Mouse (Mus musculus): ENCODE results near the gene App. TPM values are rescaled to one million over a fixed set of nuclear protein-coding genes. Genes with fewer than 3 reads are reported as not detected.

The App gene
- polyA plus RNA-seq, 1 experiment from 2014 or later = 360 TPM

- H3K36me3 ChIP-seq (ENCODE audit: insufficient read depth, low read length) = peaks cover 37% of the 10 kb centered on the region; the same call in 1 of the 2 replicates
- no peak for TF ChIP-seq CTCF (IDR thresholded peaks at IDR 0.05; ENCODE audit: low read depth)
- H3K4me2 ChIP-seq (ENCODE audit: low read length) = no peak overlapping the region
- H3K4me3 ChIP-seq (replicated peaks; ENCODE audit: low read depth, low read length) = no peak overlapping the region
- ATAC-seq (replicated peaks; ENCODE audit: low FRiP score, low read depth) = no peak
- DNase-seq (ENCODE audit: low spot score) = no peak
- no peaks in the 10 kb centered on the region for H3K9me3 ChIP-seq (replicated peaks; ENCODE audit: low read length)
- H3K9ac ChIP-seq (ENCODE audit: low read depth, low read length) = no peak overlapping the region
- H3K4me1 ChIP-seq (replicated peaks; ENCODE audit: insufficient read depth, low read length) = peaks cover 11% of the 10 kb centered on the region; the same call in 1 of the 2 replicates
- 92% methylated on average over 3 of the region's 3 CpGs for WGBS
- no peak overlapping the region for H3K27ac ChIP-seq
- no peaks in the 10 kb centered on the region for H3K27me3 ChIP-seq (ENCODE audit: insufficient read depth, low read length)
These were observed 160.9 kb downstream of the App start for GRCm38 (mm10) chr16:85012695-85013094.

GRCm38 (mm10) chr16:85012172-85012571 lies 161.4 kb downstream of the App start:
- no peak overlapping the region for H3K4me3 ChIP-seq (replicated peaks; ENCODE audit: low read depth, low read length)
- no peak overlapping the region for H3K4me2 ChIP-seq (ENCODE audit: low read length)
- no peak for TF ChIP-seq CTCF (IDR thresholded peaks at IDR 0.05; ENCODE audit: low read depth)
- H3K27me3 ChIP-seq (ENCODE audit: insufficient read depth, low read length) = no peaks in the 10 kb centered on the region
- peaks cover 11% of the 10 kb centered on the region; the same call in 1 of the 2 replicates for H3K4me1 ChIP-seq (replicated peaks; ENCODE audit: insufficient read depth, low read length)
- H3K36me3 ChIP-seq (ENCODE audit: insufficient read depth, low read length) = peaks cover 37% of the 10 kb centered on the region; the same call in 1 of the 2 replicates
- no peaks in the 10 kb centered on the region for H3K9me3 ChIP-seq (replicated peaks; ENCODE audit: low read length)
- no peak overlapping the region for H3K9ac ChIP-seq (ENCODE audit: low read depth, low read length)
- WGBS = 97% methylated on average over 5 of the region's 5 CpGs
- ATAC-seq (replicated peaks; ENCODE audit: low FRiP score, low read depth) (no peak), DNase-seq (ENCODE audit: low spot score) (no peak)
- H3K27ac ChIP-seq = no peak overlapping the region

GRCm38 (mm10) chr16:85010651-85011050 lies 162.9 kb downstream of the App start:
- 60% methylated on average over 2 of the region's 2 CpGs for WGBS
- no peak for TF ChIP-seq CTCF (IDR thresholded peaks at IDR 0.05; ENCODE audit: low read depth)
- Histone ChIP-seq H3K4me1 (replicated peaks; ENCODE audit: insufficient read depth, low read length) (peaks cover 11% of the 10 kb centered on the region; the same call in 1 of the 2 replicates), H3K9ac (ENCODE audit: low read depth, low read length) (no peak overlapping the region), H3K9me3 (replicated peaks; ENCODE audit: low read length) (no peaks in the 10 kb centered on the region), H3K27me3 (ENCODE audit: insufficient read depth, low read length) (no peaks in the 10 kb centered on the region), H3K36me3 (ENCODE audit: insufficient read depth, low read length) (peaks cover 37% of the 10 kb centered on the region; the same call in 1 of the 2 replicates), H3K27ac (no peak overlapping the region), H3K4me2 (ENCODE audit: low read length) (no peak overlapping the region), H3K4me3 (replicated peaks; ENCODE audit: low read depth, low read length) (no peak overlapping the region)
- ATAC-seq (replicated peaks; ENCODE audit: low FRiP score, low read depth) = no peak
- no peak for DNase-seq (ENCODE audit: low spot score)

- Histone ChIP-seq H3K27ac (peak overlapping the region; percentile 31; the same call in 1 of the 2 replicates), H3K36me3 (ENCODE audit: insufficient read depth, low read length) (peaks cover 28% of the 10 kb centered on the region; the same call in 1 of the 2 replicates), H3K4me2 (ENCODE audit: low read length) (no peak overlapping the region), H3K4me3 (replicated peaks; ENCODE audit: low read depth, low read length) (no peak overlapping the region), H3K9ac (ENCODE audit: low read depth, low read length) (no peak overlapping the region), H3K9me3 (replicated peaks; ENCODE audit: low read length) (no peaks in the 10 kb centered on the region), H3K4me1 (replicated peaks; ENCODE audit: insufficient read depth, low read length) (peaks cover 11% of the 10 kb centered on the region; the same call in 1 of the 2 replicates), H3K27me3 (ENCODE audit: insufficient read depth, low read length) (no peaks in the 10 kb centered on the region)
- peak; percentile 72 for DNase-seq (ENCODE audit: low spot score)
- TF ChIP-seq CTCF (IDR thresholded peaks at IDR 0.05; ENCODE audit: low read depth) = no peak
- peak; percentile 85 for ATAC-seq (replicated peaks; ENCODE audit: low FRiP score, low read depth)
- WGBS = 31% methylated on average over 9 of the region's 9 CpGs
These were observed 164.5 kb downstream of the App start for GRCm38 (mm10) chr16:85008866-85009645.

GRCm38 (mm10) chr16:85001939-85002556 lies 171.5 kb downstream of the App start:
- DNase-seq (ENCODE audit: low spot score) = no peak

GRCm38 (mm10) chr16:85000304-85000703 lies 173.3 kb downstream of the App start:
- H3K36me3 ChIP-seq (ENCODE audit: insufficient read depth, low read length) = peaks cover 27% of the 10 kb centered on the region
- DNase-seq (ENCODE audit: low spot score) (peak; percentile 69), ATAC-seq (replicated peaks; ENCODE audit: low FRiP score, low read depth) (peak; percentile 49)
- no peaks in the 10 kb centered on the region for H3K4me1 ChIP-seq (replicated peaks; ENCODE audit: insufficient read depth, low read length)
- WGBS = 66% methylated on average over 7 of the region's 7 CpGs
- no peaks in the 10 kb centered on the region for H3K27me3 ChIP-seq (ENCODE audit: insufficient read depth, low read length)
- TF ChIP-seq CTCF (IDR thresholded peaks at IDR 0.05; ENCODE audit: low read depth) = no peak
- H3K27ac ChIP-seq = no peak overlapping the region
- H3K9me3 ChIP-seq (replicated peaks; ENCODE audit: low read length) = no peaks in the 10 kb centered on the region
- H3K4me3 ChIP-seq (replicated peaks; ENCODE audit: low read depth, low read length) = no peak overlapping the region
- no peak overlapping the region for H3K9ac ChIP-seq (ENCODE audit: low read depth, low read length)
- no peak overlapping the region for H3K4me2 ChIP-seq (ENCODE audit: low read length)

More at GRCm38 (mm10) chr16:85001939-85002556, 171.5 kb downstream of the App start:
- no peak for ATAC-seq (replicated peaks; ENCODE audit: low FRiP score, low read depth)
- no peak overlapping the region for H3K9ac ChIP-seq (ENCODE audit: low read depth, low read length)
- TF ChIP-seq CTCF (IDR thresholded peaks at IDR 0.05; ENCODE audit: low read depth) = no peak
- H3K4me1 ChIP-seq (replicated peaks; ENCODE audit: insufficient read depth, low read length) = no peaks in the 10 kb centered on the region
- no peak overlapping the region for H3K4me2 ChIP-seq (ENCODE audit: low read length)
- WGBS = 96% methylated on average over 5 of the region's 5 CpGs
- no peaks in the 10 kb centered on the region for H3K27me3 ChIP-seq (ENCODE audit: insufficient read depth, low read length)
- H3K9me3 ChIP-seq (replicated peaks; ENCODE audit: low read length) = no peaks in the 10 kb centered on the region
- H3K4me3 ChIP-seq (replicated peaks; ENCODE audit: low read depth, low read length) = no peak overlapping the region
- H3K36me3 ChIP-seq (ENCODE audit: insufficient read depth, low read length) = peaks cover 19% of the 10 kb centered on the region
- no peak overlapping the region for H3K27ac ChIP-seq

Data from kidney, postnatal 0 days (tissue).